Mouse (Mus musculus) liver, postnatal 0 days (tissue): ENCODE measurements around the gene Tnik.

Experiments
- CTCF ChIP-seq: sonication (generic); IDR thresholded peaks from 2 replicates; pipeline ENCODE4 v1.5.1; 2016; ENCODE audit warnings: antibody characterized with exemption, low read depth
- EP300 ChIP-seq: IDR thresholded peaks from 2 replicates; pipeline ENCODE4 v1.6.1; 2016; ENCODE audit warnings: antibody characterized with exemption, low read depth, mild to moderate bottlenecking

DNA sequence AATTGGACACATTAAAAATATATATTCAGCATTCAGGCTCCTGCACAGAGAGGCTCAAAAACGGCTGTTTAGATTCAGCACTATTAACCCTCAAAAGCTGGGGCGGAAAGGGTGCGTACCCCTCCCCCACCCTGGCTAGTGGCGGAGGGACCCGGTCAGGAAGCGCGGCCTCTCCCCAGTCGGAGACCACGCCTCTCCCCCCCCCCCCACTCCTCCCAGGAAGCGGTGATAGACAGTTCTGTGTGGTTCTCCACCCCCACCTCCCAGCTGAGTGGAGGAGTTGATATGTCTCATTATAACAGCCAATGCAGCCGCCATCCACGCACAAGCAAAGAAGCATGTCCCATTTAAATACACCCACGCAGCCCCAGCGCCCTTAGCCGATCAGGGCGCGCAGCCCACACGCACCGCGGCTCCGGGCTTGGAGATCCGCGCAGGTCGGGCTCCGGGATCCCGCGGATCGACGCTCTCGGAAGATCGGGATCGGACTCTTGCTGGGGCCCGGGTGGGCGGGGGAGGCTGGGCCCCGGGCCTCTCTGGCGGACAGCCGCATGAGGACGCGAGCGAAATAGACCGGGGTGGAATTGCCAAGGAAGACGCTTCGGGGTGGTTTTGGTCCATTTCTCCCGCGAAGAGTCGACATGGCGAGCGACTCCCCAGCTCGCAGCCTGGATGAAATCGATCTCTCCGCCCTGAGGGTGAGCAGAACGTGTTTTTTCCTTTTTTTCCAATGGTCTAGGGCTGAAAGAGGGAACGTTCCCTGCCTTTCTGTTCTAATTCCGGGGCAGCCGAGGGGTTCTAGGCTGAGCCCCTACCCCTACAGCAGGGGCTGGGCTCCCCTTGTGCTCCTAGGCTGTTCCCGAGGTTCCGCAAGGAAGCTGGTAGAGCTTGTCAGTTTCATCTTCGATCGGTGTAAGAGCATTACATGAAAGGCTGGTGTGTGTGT is at the start of gene Tnik:
- TF ChIP-seq CTCF: no peak
- no peak for TF ChIP-seq EP300
